In the genomic region with DNA sequence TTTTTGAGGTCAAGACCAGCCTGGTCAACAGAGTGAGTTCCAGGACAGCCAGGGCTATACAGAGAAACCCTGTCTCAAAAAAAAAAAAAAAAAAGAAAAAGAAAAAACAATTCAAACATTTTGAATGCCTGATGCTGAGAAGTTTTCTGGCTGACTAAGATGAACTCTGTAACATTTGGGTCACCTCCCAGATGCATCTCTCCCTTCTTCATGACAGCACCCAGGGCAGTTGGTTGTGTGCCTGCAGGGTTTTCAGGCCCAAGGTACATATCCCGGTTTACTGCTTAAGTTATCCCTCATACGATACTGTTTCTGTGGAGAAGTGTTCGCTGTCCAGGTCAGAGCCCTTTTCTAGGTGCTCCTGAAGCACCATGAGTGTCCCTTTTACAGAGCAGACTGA, we compare ENCODE assay signal across 21 mouse cellular contexts. TPM values are rescaled to one million over a fixed set of nuclear protein-coding genes. Genes with fewer than 3 reads are reported as not detected.
DNase-seq lines count a peak whose midpoint lies in the region; ATAC-seq and TF ChIP-seq lines count a peak whose summit lies in the region.
"Had no signal": no experiment of that assay in that cellular context is flagged by ENCODE, and none has a peak within 500 bp of the region (broad histone marks: within the 10 kb centered on the region; RNA-seq: fewer than 3 reads in every experiment).

No protein-coding gene starts in this region.

- no peak for TF ChIP-seq POLR2A in liver, adult 2 months (IDR thresholded peaks at IDR 0.05; ENCODE audit: extremely low read depth, insufficient read depth, low read length)

- no peak overlapping the region for H3K27ac ChIP-seq in liver, adult 2 months (replicated peaks; ENCODE audit: insufficient read depth, low read depth, low read length)
- no peak overlapping the region for H3K27ac ChIP-seq in ES-E14 (ENCODE audit: insufficient read depth, low read depth, low read length, poor library complexity, severe bottlenecking)
- no peak overlapping the region for H3K27ac ChIP-seq in hindbrain, embryonic 13.5 days
- H3K27ac ChIP-seq: embryonic facial prominence, embryonic 10.5 days; embryonic facial prominence, embryonic 12.5 days; forebrain, embryonic 12.5 days had no signal

- H3K9ac ChIP-seq in liver, adult 2 months (ENCODE audit: low read depth, low read length), result no peak overlapping the region
- no peak overlapping the region for H3K9ac ChIP-seq in ES-E14 (ENCODE audit: insufficient read depth, low read depth, low read length, poor library complexity, severe bottlenecking)
- no peak overlapping the region for H3K9ac ChIP-seq in hindbrain, embryonic 13.5 days
- H3K9ac ChIP-seq: embryonic facial prominence, embryonic 12.5 days; forebrain, embryonic 12.5 days; forebrain, postnatal 0 days had no signal

- no peak for ATAC-seq in hindbrain, embryonic 13.5 days (ENCODE audit: low FRiP score)
- ATAC-seq: CD4-positive, CD25-positive, alpha-beta regulatory T cell, adult 4 months; forebrain, embryonic 14.5 days; forebrain, postnatal 0 days had no signal

- no peak for TF ChIP-seq CTCF in liver, adult 2 months (IDR thresholded peaks at IDR 0.05; ENCODE audit: low read depth, low read length)

- no peaks in the 10 kb centered on the region for H3K79me2 ChIP-seq in liver, adult 2 months (ENCODE audit: control insufficient read depth, insufficient read depth, low read length)

- in situ Hi-C loops in ES-E14 (cut with MboI; ENCODE audit: low sequenced_read_pairs in 2 of 2, unreplicated experiment in 2 of 2), result no loop called here

- intact Hi-C loops in heart, postnatal 25 days (cut with DNase I), result no loop called here

- peaks cover 34% of the 10 kb centered on the region for H3K36me3 ChIP-seq in liver, adult 2 months (ENCODE audit: control insufficient read depth, insufficient read depth, low read length)
- H3K36me3 ChIP-seq in ES-E14 (ENCODE audit: control insufficient read depth, insufficient read depth, low read length, poor library complexity, severe bottlenecking), result peaks cover 5% of the 10 kb centered on the region; the same call in 1 of the 2 replicates
- H3K36me3 ChIP-seq in hindbrain, embryonic 13.5 days, result peaks cover 26% of the 10 kb centered on the region
- H3K36me3 ChIP-seq: embryonic facial prominence, embryonic 10.5 days; embryonic facial prominence, embryonic 12.5 days; forebrain, embryonic 12.5 days had no signal

- no peak overlapping the region for H3K4me2 ChIP-seq in hindbrain, embryonic 13.5 days
- H3K4me2 ChIP-seq: embryonic facial prominence, embryonic 12.5 days; forebrain, embryonic 12.5 days had no signal

- no peaks in the 10 kb centered on the region for H3K27me3 ChIP-seq in liver, adult 2 months (ENCODE audit: control insufficient read depth, insufficient read depth, low read length)
- H3K27me3 ChIP-seq in hindbrain, embryonic 13.5 days, result no peaks in the 10 kb centered on the region
- H3K27me3 ChIP-seq: CH12.LX; embryonic facial prominence, embryonic 12.5 days; forebrain, embryonic 12.5 days had no signal

- peak; percentile 55 for DNase-seq in liver, adult 2 months (ENCODE audit: extremely low read depth, low read depth, low spot score)
- DNase-seq in liver (no peak), ES-E14 (ENCODE audit: low read depth, low spot score) (no peak)
- no peak for DNase-seq in heart, postnatal 25 days (ENCODE audit: low spot score)
- DNase-seq: adrenal gland, adult 8-10 months; adrenal gland, postnatal 14 days; adrenal gland, postnatal 36 days; B cell, adult 2 months; cerebellum, adult 11-12 months; cerebellum, adult 2 months; cerebellum, adult 9-10 months; cerebellum, postnatal 10 days; cerebellum, postnatal 25 days; forebrain, postnatal 0 days had no signal

- H3K4me3 ChIP-seq in liver, adult 2 months (ENCODE audit: insufficient read depth, low read depth, low read length), result no peak overlapping the region
- H3K4me3 ChIP-seq in ES-E14 (ENCODE audit: insufficient read depth in 1 of 2, low read depth in 1 of 2, low read length in 2 of 2, poor library complexity in 1 of 2, severe bottlenecking in 1 of 2), result no peak overlapping the region
- no peak overlapping the region for H3K4me3 ChIP-seq in hindbrain, embryonic 13.5 days
- H3K4me3 ChIP-seq: embryonic facial prominence, embryonic 10.5 days; embryonic facial prominence, embryonic 12.5 days; forebrain, embryonic 12.5 days had no signal

- no peaks in the 10 kb centered on the region for H3K9me3 ChIP-seq in ES-E14 (ENCODE audit: control insufficient read depth, insufficient read depth, low read depth, low read length)
- no peaks in the 10 kb centered on the region for H3K9me3 ChIP-seq in hindbrain, embryonic 13.5 days
- H3K9me3 ChIP-seq: embryonic facial prominence, embryonic 10.5 days; embryonic facial prominence, embryonic 12.5 days; forebrain, embryonic 12.5 days had no signal

- 66% methylated on average over 3 of the region's 3 CpGs for WGBS in liver, adult 2 months
- WGBS in hindbrain, embryonic 13.5 days, result 92% methylated on average over 3 of the region's 3 CpGs

- peaks cover 13% of the 10 kb centered on the region for H3K4me1 ChIP-seq in liver, adult 2 months (ENCODE audit: control insufficient read depth, insufficient read depth, low read length)
- peaks cover 4% of the 10 kb centered on the region in 2 experiments; a peak in 3 of 4 replicates for H3K4me1 ChIP-seq in ES-E14 (ENCODE audit: control insufficient read depth in 2 of 2, insufficient read depth in 2 of 2, low read length in 2 of 2, poor library complexity in 1 of 2)
- no peaks in the 10 kb centered on the region for H3K4me1 ChIP-seq in hindbrain, embryonic 13.5 days (replicated peaks)
- H3K4me1 ChIP-seq: embryonic facial prominence, embryonic 10.5 days; embryonic facial prominence, embryonic 12.5 days had no signal

TF ChIP-seq in ES-E14, 5 proteins besides CTCF, POLR2A, EP300 and RAD21:
- TF ChIP-seq CHD2 (IDR thresholded peaks at IDR 0.05; ENCODE audit: low read depth, low read length), result no peak
- TF ChIP-seq ZNF384 (IDR thresholded peaks at IDR 0.05; ENCODE audit: low read depth, low read length), result 0 out of 2 replicates have a peak, but pooled peaks have one; percentile 45
- no peak for TF ChIP-seq MAFK (IDR thresholded peaks at IDR 0.05; ENCODE audit: insufficient read depth, low read depth, low read length)
- no peak for TF ChIP-seq HCFC1 (IDR thresholded peaks at IDR 0.05; ENCODE audit: borderline replicate concordance, insufficient read depth, low read length)
TF ChIP-seq in ES-E14: peak in this region for 1.

RNA-seq across cellular contexts. Expression of gene Gss, which starts 12.3 kb away (rescaled TPM):
- total RNA-seq in liver, adult 2 months (2014; rRNA removed), result 69.4 and 112 TPM in 2 replicates
- 113 and 134 TPM in 2 replicates for polyA plus RNA-seq in liver, adult 2 months (2012; rRNA removed)
- 17.8 and 27.8 TPM in 2 replicates for total RNA-seq in ES-E14 (2012; rRNA removed)
- 10 to 100 TPM; 13.4 to 13.9 TPM for total RNA-seq in heart, postnatal 25 days (2021)
- polyA plus RNA-seq in hindbrain, embryonic 13.5 days (2015; fragmentation: Nextera tagmentation; extraction: Ambion mirVana), result 14.8 and 16.4 TPM in 2 replicates

RNA-seq across cellular contexts. Expression of gene Myh7b, which starts 30.7 kb away (rescaled TPM):
- not detected in 2 replicates for total RNA-seq in liver, adult 2 months (2014; rRNA removed)
- polyA plus RNA-seq in liver, adult 2 months (2012; rRNA removed), result not detected in 2 replicates
- 5.4 and 8.0 TPM in 2 replicates for total RNA-seq in ES-E14 (2012; rRNA removed)
- total RNA-seq in heart, postnatal 25 days (2021), result 10 to 100 TPM; 35.4 to 36.0 TPM
- 0.82 and 0.88 TPM in 2 replicates for polyA plus RNA-seq in hindbrain, embryonic 13.5 days (2015; fragmentation: Nextera tagmentation; extraction: Ambion mirVana)
- polyA plus RNA-seq: CD4-positive, CD25-positive, alpha-beta regulatory T cell, adult 4 months had no signal
